Mouse (Mus musculus) midbrain, embryonic 11.5 days (tissue): ENCODE results near the gene Sgms1. TPM values are rescaled to one million over a fixed set of nuclear protein-coding genes. Genes with fewer than 3 reads are reported as not detected.

Experiments used
- ATAC-seq: fragments of 200-750 bp; cut with Nextera tagmentation; 2 replicates; pipeline ENCODE4 v1.8.0; 2017; ENCODE audit warnings: moderate TSS enrichment, moderate library complexity; ENCODE audit not compliant: low FRiP score
- DNase-seq: peaks from one replicate; pipeline ENCODE4 v3.0.0; 2015; ENCODE audit warnings: low spot score; ENCODE audit errors: missing footprints
- H3K27ac ChIP-seq: fragments of 300-500 bp; sonication (generic); 2 replicates; pipeline ENCODE4 v1.5.1; 2014; ENCODE audit warnings: low read depth, low read length
- H3K27me3 ChIP-seq: fragments of 300-500 bp; sonication (generic); 2 replicates; pipeline ENCODE4 v1.6.1; 2014; ENCODE audit warnings: mild to moderate bottlenecking, low read length, moderate library complexity, mixed read lengths; ENCODE audit not compliant: control insufficient read depth, insufficient read depth
- H3K36me3 ChIP-seq: fragments of 300-500 bp; sonication (generic); 2 replicates; pipeline ENCODE4 v1.6.1; 2014; ENCODE audit warnings: mild to moderate bottlenecking, low read length, moderate library complexity, mixed read lengths; ENCODE audit not compliant: control insufficient read depth, insufficient read depth
- H3K4me1 ChIP-seq: fragments of 300-500 bp; sonication (generic); 2 replicates; pipeline ENCODE4 v1.6.1; 2014; ENCODE audit warnings: low read length; ENCODE audit not compliant: control insufficient read depth, insufficient read depth
- H3K4me2 ChIP-seq: fragments of 300-500 bp; sonication (generic); 2 replicates; pipeline ENCODE4 v1.6.1; 2014; ENCODE audit warnings: mild to moderate bottlenecking, moderate library complexity
- H3K4me3 ChIP-seq: fragments of 300-500 bp; sonication (generic); 2 replicates; pipeline ENCODE4 v1.5.1; 2014; ENCODE audit warnings: low read depth, low read length
- H3K9ac ChIP-seq: fragments of 300-500 bp; sonication (generic); 2 replicates; pipeline ENCODE4 v1.6.1; 2014; ENCODE audit warnings: low read length
- H3K9me3 ChIP-seq: fragments of 300-500 bp; sonication (generic); 2 replicates; pipeline ENCODE4 v1.6.1; 2016; ENCODE audit warnings: low read length; ENCODE audit not compliant: control insufficient read depth
- WGBS: fragments of 180-500 bp; shearing (Covaris S2); extraction: QIAGEN DNeasy Blood & Tissue Kit; methylation state at CpG from one replicate; pipeline ENCODE4 v1.1.7; 2014; 5-methylcytosine and 5-hydroxymethylcytosine counted together
- polyA plus RNA-seq: library from polyadenylated mRNA; unstranded; fragments of >200 nt; fragmentation: Nextera tagmentation; extraction: Ambion mirVana; gene quantifications from 2 replicates; pipeline ENCODE4 v1.2.1, GENCODE M21; 2014

The Sgms1 gene
- polyA plus RNA-seq, 1 experiment from 2014 or later, result 10.1 TPM

DNA sequence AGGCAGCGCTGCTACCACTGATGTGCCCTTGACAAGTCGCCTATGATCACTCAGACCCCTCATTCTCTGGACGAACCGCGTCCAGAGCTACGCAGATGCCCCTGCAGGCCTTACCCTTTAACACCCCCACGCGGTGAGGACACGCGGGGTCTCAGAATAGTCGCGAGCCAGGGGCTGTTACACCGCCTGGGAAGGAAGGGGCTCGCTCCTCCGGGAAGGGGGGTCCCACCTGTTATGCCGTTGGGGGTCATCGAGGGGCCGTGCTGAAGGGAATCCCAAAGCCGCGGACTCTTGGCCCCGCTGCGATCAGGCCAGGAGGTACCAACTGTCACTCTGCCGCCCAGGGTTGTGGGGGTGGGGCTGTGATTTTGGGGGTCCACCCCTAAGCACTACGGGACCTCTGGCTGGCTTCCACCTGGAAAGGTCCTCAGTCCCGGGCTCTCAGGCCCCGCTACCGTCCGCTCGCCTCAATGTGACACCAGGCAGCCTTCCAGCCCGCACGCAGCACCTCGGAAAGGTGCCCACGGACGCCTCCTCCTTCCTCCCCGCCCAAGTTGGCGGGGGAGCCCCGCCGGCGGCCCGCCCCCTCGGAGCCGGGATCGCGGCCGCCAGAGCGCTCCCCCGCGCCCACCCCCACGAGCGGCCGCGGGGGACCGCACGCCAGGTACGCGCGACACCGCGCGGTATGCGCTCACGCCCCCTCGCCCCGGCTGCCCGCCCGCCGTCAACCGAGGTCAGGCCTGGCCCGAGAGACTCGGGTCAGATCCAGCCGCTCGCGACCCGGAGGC is 1.9 kb downstream of the Sgms1 start:
- peaks cover 16% of the 10 kb centered on the region for H3K4me1 ChIP-seq
- WGBS, result under 1% methylated on average over 60 of the region's 74 CpGs
- H3K4me3 ChIP-seq, result peak overlapping the region; percentile 71
- H3K9me3 ChIP-seq, result peaks cover 3% of the 10 kb centered on the region; the same call in 1 of the 2 replicates
- ATAC-seq (peak; percentile 54), DNase-seq (peak; percentile 95)
- H3K27me3 ChIP-seq, result no peaks in the 10 kb centered on the region
- H3K4me2 ChIP-seq, result peak overlapping the region; percentile 97
- H3K36me3 ChIP-seq, result no peaks in the 10 kb centered on the region
- peak overlapping the region; percentile 91 for H3K27ac ChIP-seq
- H3K9ac ChIP-seq, result peak overlapping the region; percentile 85

DNA sequence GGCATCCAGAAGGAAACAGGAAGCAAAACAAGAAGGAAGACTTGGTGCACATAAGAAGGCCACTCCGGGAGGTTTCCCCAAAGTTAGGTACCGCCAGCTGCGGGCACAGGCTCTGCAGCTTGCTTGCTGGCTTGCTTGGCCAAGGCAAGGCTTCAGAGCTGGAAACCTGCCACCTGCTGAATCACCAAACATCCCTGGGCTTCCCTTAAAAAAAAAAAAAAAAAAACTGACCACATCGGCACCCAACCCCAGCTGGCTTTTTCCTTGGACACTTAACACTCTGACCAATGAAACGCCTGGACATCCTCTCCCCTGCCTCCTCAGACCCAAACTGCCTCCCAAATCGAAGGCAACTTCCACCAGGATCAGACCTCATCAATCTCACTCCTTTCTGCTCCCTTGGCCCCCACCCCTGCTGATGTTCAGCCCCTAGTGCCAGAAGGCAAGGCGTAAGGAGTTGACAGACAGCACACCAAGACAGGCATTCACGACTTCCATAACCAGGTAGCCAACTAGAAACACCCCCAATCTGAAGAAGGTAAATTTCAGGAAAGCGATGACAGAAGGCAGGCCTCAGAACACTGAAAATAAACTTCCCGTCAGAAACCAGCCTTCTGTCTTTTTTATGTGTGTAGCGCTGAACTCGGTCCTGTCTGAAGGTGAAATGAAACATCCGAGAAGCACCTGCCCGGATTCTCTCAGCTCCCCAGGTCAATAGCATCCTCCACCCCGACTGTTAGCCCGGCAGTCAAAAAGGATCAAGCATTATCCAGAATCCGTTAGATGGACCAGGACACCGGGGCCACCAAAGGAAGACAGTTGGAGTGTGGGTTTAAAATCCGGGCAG is 2.7 kb downstream of the Sgms1 start:
- ATAC-seq (no peak), DNase-seq (peak; percentile 87)
- Histone ChIP-seq H3K4me1 (peaks cover 16% of the 10 kb centered on the region), H3K9ac (peak overlapping the region; percentile 85), H3K27ac (no peak overlapping the region), H3K9me3 (peaks cover 3% of the 10 kb centered on the region; the same call in 1 of the 2 replicates), H3K4me3 (peak overlapping the region; percentile 71), H3K36me3 (no peaks in the 10 kb centered on the region), H3K4me2 (peak overlapping the region; percentile 97), H3K27me3 (no peaks in the 10 kb centered on the region)
- WGBS, result 32% methylated on average over 19 of the region's 19 CpGs

DNA sequence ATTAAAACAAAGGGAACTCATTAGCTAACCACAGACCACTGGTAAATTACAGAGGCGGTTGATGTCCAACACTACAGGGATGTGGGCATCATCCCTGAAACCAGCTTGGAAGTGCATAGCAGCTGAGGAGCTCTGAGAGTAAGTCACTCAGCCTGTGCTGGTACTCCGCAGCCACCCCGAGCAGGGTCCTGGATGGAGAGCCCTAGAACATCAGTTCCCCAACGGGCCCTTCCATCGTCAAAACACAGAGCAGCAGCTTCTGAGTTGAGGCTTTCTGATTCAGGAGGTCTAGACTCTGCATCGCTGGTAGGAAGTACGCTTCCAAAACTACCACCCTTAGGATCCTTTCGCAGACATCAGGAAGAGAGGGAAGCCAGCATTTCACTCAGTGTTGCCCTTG is 5.8 kb downstream of the Sgms1 start:
- Histone ChIP-seq H3K4me2 (no peak overlapping the region), H3K27ac (no peak overlapping the region), H3K9ac (no peak overlapping the region), H3K4me3 (no peak overlapping the region), H3K4me1 (peaks cover 9% of the 10 kb centered on the region; the same call in 1 of the 2 replicates), H3K36me3 (no peaks in the 10 kb centered on the region), H3K9me3 (no peaks in the 10 kb centered on the region), H3K27me3 (no peaks in the 10 kb centered on the region)
- ATAC-seq, result no peak
- peak; percentile 68 for DNase-seq
- WGBS, result 96% methylated on average over 8 of the region's 8 CpGs

DNA sequence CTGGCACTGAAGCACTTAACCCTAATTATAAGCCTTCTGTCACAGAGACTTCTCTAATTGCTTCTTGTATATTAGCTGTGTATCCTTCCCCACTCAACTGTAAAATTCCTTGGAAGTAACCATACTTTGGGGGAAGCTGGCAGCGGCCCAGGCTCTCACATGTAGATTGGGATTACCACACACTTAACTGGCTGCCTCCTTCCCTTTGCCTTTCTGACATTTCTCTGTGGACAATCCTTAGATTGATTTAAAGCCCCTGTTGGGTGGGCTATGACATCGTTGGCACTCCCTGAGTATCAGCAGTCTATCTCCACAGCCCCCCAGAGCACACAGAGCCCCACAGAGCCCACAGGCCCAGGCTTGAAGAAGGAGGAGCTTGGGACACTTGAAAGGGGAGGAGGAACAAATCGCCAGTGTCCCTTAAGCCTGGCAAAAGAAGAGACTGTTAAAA is 8.0 kb downstream of the Sgms1 start:
- H3K36me3 ChIP-seq, result no peaks in the 10 kb centered on the region
- DNase-seq, result peak; percentile 67

DNA sequence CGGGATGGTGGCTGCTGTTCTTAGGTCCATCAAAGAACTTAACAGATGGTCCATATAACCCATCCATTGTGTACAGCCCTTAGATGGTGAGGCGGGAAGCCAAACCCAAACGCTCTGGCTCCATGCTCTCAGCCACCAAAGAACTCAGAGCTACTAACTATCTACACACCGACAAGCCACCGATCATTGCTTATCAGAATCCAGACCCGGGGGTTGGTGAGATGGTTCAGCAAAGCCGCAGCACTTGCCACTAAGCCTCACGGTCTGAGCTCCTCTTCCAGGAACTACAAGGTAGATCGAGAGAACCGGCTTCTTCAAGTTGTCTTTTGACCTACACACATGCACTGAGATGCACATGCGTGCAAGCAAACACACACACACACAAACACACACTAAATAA is 8.8 kb downstream of the Sgms1 start:
- H3K9ac ChIP-seq, result no peak overlapping the region
- no peak for ATAC-seq
- no peaks in the 10 kb centered on the region for H3K4me1 ChIP-seq
- no peak overlapping the region for H3K4me3 ChIP-seq
- no peak overlapping the region for H3K4me2 ChIP-seq
- no peak for DNase-seq
- no peaks in the 10 kb centered on the region for H3K36me3 ChIP-seq
- WGBS, result 98% methylated on average over 11 of the region's 11 CpGs
- no peaks in the 10 kb centered on the region for H3K9me3 ChIP-seq
- no peaks in the 10 kb centered on the region for H3K27me3 ChIP-seq
- H3K27ac ChIP-seq, result no peak overlapping the region

More for the DNA sequence above, 8.0 kb downstream of the Sgms1 start:
- H3K9me3 ChIP-seq, result no peaks in the 10 kb centered on the region
- H3K4me2 ChIP-seq, result no peak overlapping the region
- H3K9ac ChIP-seq, result no peak overlapping the region
- H3K27me3 ChIP-seq, result no peaks in the 10 kb centered on the region
- H3K4me1 ChIP-seq, result no peaks in the 10 kb centered on the region; the same call in 1 of the 2 replicates
- ATAC-seq, result no peak
- H3K4me3 ChIP-seq, result no peak overlapping the region
- no peak overlapping the region for H3K27ac ChIP-seq
- WGBS, result 76% methylated on average over 3 of the region's 3 CpGs

DNA sequence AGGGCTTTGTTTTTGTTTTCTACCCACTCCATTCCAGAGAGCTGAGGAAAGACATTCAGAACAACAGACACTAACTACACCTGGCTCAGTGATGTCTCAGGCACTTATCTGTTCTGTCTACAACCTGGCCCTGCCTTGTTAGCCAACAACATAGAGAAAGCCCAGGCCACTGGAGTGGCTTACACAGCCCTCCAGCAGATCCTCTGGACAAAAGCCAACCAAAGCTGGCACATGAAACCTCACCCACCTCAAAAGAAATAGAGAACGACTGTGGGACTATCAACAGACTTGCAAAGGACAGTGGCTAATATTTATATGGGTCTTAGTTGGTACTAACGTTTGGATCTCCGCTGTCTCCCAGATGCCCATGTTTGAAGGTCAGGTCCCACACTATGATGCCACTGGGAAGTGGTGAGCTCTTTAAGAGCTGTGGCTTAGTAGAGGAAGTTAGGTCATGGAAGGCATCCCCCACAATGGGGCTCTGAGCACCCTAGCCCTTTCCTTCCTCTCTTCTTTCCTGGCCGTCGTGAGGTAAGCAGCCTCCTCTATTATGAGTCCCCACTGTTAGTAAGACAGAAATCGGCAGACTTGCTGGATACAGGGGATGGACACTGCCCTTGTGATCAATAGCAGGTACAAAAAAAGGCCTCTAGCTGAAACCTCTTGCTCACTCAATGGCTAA is 10.1 kb downstream of the Sgms1 start:
- peak; percentile 78 for DNase-seq
- H3K9ac ChIP-seq, result no peak overlapping the region
- H3K4me3 ChIP-seq, result no peak overlapping the region
- WGBS, result 90% methylated on average over 6 of the region's 6 CpGs
- no peak overlapping the region for H3K4me2 ChIP-seq
- no peaks in the 10 kb centered on the region for H3K27me3 ChIP-seq
- no peak overlapping the region for H3K27ac ChIP-seq
- ATAC-seq, result no peak
- no peaks in the 10 kb centered on the region for H3K9me3 ChIP-seq
- no peaks in the 10 kb centered on the region for H3K36me3 ChIP-seq
- H3K4me1 ChIP-seq, result no peaks in the 10 kb centered on the region

DNA sequence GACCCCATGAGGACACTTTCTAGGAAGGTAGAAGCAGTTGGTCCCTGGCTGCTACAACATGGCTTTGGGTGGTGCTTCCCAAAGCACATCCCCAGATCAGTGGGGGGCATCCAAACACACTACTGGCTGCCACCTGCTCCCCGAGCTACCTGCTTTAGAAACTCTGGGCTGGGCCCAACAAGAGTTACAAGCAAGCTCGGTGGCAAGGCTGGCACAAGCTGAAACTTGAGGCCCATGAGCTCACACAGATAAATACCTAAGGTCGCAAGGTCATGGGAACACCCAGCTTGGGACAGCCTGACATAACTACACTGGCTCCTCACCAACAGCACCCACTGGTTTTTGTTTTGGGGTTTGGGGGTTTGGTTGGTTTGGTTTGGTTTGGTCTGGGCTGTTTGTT is 10.9 kb downstream of the Sgms1 start:
- DNase-seq (peak; percentile 6), ATAC-seq (no peak)
- H3K27me3 ChIP-seq, result no peaks in the 10 kb centered on the region
- H3K4me1 ChIP-seq, result no peaks in the 10 kb centered on the region
- H3K9ac ChIP-seq, result no peak overlapping the region
- no peak overlapping the region for H3K4me2 ChIP-seq
- WGBS, result 78% methylated on average over 3 of the region's 3 CpGs
- H3K4me3 ChIP-seq, result no peak overlapping the region
- no peak overlapping the region for H3K27ac ChIP-seq
- H3K36me3 ChIP-seq, result no peaks in the 10 kb centered on the region
- no peaks in the 10 kb centered on the region for H3K9me3 ChIP-seq

DNA sequence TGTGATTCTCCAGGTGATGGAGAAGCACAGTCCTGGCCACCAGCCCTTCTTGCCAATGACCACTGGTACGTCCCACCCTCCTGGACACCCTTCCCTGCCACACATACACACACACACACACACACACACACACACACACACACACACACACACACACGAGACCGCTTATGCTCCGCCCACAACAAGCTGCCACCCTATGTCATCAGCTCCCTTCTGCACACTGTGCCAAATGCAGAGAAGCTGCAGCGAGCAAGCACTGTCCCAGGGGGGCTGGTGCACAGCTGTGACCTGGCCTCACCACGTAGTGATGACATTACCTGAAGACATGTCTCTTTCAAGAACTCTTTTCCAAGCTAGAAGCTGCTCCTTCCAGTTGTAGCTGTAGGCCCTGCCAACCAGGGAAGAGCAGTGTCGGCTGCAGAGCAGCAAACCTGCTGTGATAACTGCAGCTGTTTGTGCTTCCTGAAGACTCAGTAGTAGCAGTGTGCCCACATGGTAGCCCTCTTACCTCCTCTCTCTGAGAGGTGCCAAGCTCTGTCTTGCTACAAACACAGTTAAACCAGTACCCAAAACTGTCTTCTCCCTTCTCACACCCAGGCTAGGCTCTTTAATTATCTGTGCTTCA is 11.7 kb downstream of the Sgms1 start:
- Histone ChIP-seq H3K4me1 (no peaks in the 10 kb centered on the region), H3K36me3 (no peaks in the 10 kb centered on the region), H3K4me2 (no peak overlapping the region), H3K27me3 (no peaks in the 10 kb centered on the region), H3K27ac (no peak overlapping the region), H3K9ac (no peak overlapping the region), H3K9me3 (no peaks in the 10 kb centered on the region), H3K4me3 (no peak overlapping the region)
- 65% methylated on average over 7 of the region's 7 CpGs for WGBS
- DNase-seq, result peak; percentile 69
- 0 out of 2 replicates have a peak, but pooled peaks have one; percentile 40 for ATAC-seq
